Mouse (Mus musculus) liver, adult 2 months (tissue): Measurements from ENCODE around the gene Bloc1s2. TPM values are rescaled to one million over a fixed set of nuclear protein-coding genes. Genes with fewer than 3 reads are reported as not detected.
A peak's percentile ranks its signal among the peaks of the same experiment; 100 is the strongest.

ENCODE experiments used
- DNase-seq: peaks from one replicate; pipeline ENCODE4 v3.0.0-alpha.2; 2011; ENCODE audit warnings: low read depth, low spot score; ENCODE audit errors: extremely low read depth
- H3K27ac ChIP-seq: fragments of 200-500 bp; replicated peaks from 2 replicates; pipeline ENCODE4 v1.5.1; 2012; ENCODE audit warnings: low read depth, mild to moderate bottlenecking, control low read depth, inconsistent platforms, low read length; ENCODE audit not compliant: insufficient read depth
- H3K27me3 ChIP-seq: fragments of 200-500 bp; 2 replicates; pipeline ENCODE4 v1.6.1; 2012; ENCODE audit warnings: mild to moderate bottlenecking, moderate library complexity, low read length, inconsistent platforms; ENCODE audit not compliant: control insufficient read depth, insufficient read depth
- H3K36me3 ChIP-seq: fragments of 200-500 bp; 2 replicates; pipeline ENCODE4 v1.6.1; 2012; ENCODE audit warnings: low read length, inconsistent platforms; ENCODE audit not compliant: control insufficient read depth, insufficient read depth
- H3K4me1 ChIP-seq: fragments of 200-500 bp; 2 replicates; pipeline ENCODE4 v1.6.1; 2011; ENCODE audit warnings: low read length; ENCODE audit not compliant: control insufficient read depth, insufficient read depth
- H3K4me3 ChIP-seq: fragments of 200-500 bp; 2 replicates; pipeline ENCODE4 v1.5.1; 2011; ENCODE audit warnings: low read depth, mild to moderate bottlenecking, control low read depth, low read length, moderate library complexity; ENCODE audit not compliant: insufficient read depth
- H3K79me2 ChIP-seq: fragments of 200-500 bp; 2 replicates; pipeline ENCODE4 v1.6.1; 2012; ENCODE audit warnings: inconsistent platforms, mild to moderate bottlenecking, low read length, moderate library complexity; ENCODE audit not compliant: control insufficient read depth, insufficient read depth
- H3K9ac ChIP-seq: fragments of 200-500 bp; 2 replicates; pipeline ENCODE4 v1.6.1; 2012; ENCODE audit warnings: low read depth, mild to moderate bottlenecking, control low read depth, inconsistent platforms, low read length
- CTCF ChIP-seq: fragments of 200-500 bp; IDR thresholded peaks from 2 replicates; pipeline ENCODE4 v1.5.1; 2011; ENCODE audit warnings: low read depth, low read length, control low read depth
- POLR2A ChIP-seq: fragments of 200-500 bp; IDR thresholded peaks from 2 replicates; pipeline ENCODE4 v1.6.1; 2011; ENCODE audit warnings: low read length, control low read depth; ENCODE audit not compliant: insufficient read depth; ENCODE audit errors: extremely low read depth
- WGBS: fragments of 180-500 bp; shearing (Covaris S2); methylation state at CpG from one replicate; pipeline ENCODE4 v1.1.7; 2018; 5-methylcytosine and 5-hydroxymethylcytosine counted together
- polyA plus RNA-seq: library from polyadenylated mRNA; depleted of rRNA; stranded (reverse); fragments of >200 nt; gene quantifications from 2 replicates; pipeline ENCODE4 v1.2.3, GENCODE M21; 2012
- total RNA-seq: library from RNA; depleted of rRNA; stranded (reverse); fragments of >200 nt; gene quantifications from 2 replicates; pipeline ENCODE4 v1.2.3, GENCODE M21; 2014

Gene Bloc1s2
- total and polyA plus RNA-seq, 2 experiments: 17.9 to 25.4 TPM

- no peak overlapping the region; the same call in 1 of the 2 replicates for H3K9ac ChIP-seq
- no peak for DNase-seq
- TF ChIP-seq POLR2A: no peak
- no peak for TF ChIP-seq CTCF
- no peak overlapping the region for H3K27ac ChIP-seq
- peak overlapping the region; percentile 39 for H3K4me3 ChIP-seq
- no peaks in the 10 kb centered on the region for H3K27me3 ChIP-seq
- WGBS: 32% methylated on average over 7 of the region's 7 CpGs
- peaks cover 2% of the 10 kb centered on the region; the same call in 1 of the 2 replicates for H3K4me1 ChIP-seq
- peaks cover 18% of the 10 kb centered on the region for H3K36me3 ChIP-seq
- H3K79me2 ChIP-seq: peaks cover 5% of the 10 kb centered on the region; the same call in 1 of the 2 replicates
These were observed 10.2 kb downstream of the Bloc1s2 start for GRCm38 (mm10) chr19:44135960-44136485.

GRCm38 (mm10) chr19:44135072-44135959 lies 10.9 kb downstream of the Bloc1s2 start, which contains the start of gene Cwf19l1:
Gene Cwf19l1, minus strand, starts transcription at chr19:44135876.
- H3K9ac ChIP-seq: peak within 1 kb of the TSS; percentile 84
- peak within 1 kb of the TSS; percentile 85 for H3K27ac ChIP-seq
- WGBS: under 1% methylated on average over 45 of the region's 45 CpGs
- no peaks in the 10 kb centered on the region for H3K27me3 ChIP-seq
- DNase-seq: peak; percentile 77
- peaks cover 2% of the 10 kb centered on the region; the same call in 1 of the 2 replicates for H3K4me1 ChIP-seq
- peaks cover 20% of the 10 kb centered on the region for H3K36me3 ChIP-seq
- TF ChIP-seq POLR2A (0 out of 2 replicates have a peak, but pooled peaks have one; percentile 20), CTCF (no peak)
- H3K4me3 ChIP-seq: peak within 1 kb of the TSS; percentile 87
- peaks cover 5% of the 10 kb centered on the region; the same call in 1 of the 2 replicates for H3K79me2 ChIP-seq

- DNase-seq: no peak
- no peaks in the 10 kb centered on the region for H3K27me3 ChIP-seq
- H3K79me2 ChIP-seq: peaks cover 5% of the 10 kb centered on the region; the same call in 1 of the 2 replicates
- H3K36me3 ChIP-seq: peaks cover 19% of the 10 kb centered on the region
- peaks cover 8% of the 10 kb centered on the region; the same call in 1 of the 2 replicates for H3K4me1 ChIP-seq
- TF ChIP-seq POLR2A (no peak), CTCF (no peak)
- H3K9ac ChIP-seq: no peak overlapping the region
- 86% methylated on average over 5 of the region's 5 CpGs for WGBS
- no peak overlapping the region for H3K27ac ChIP-seq
- H3K4me3 ChIP-seq: no peak overlapping the region
These were observed 13.3 kb downstream of the Bloc1s2 start for GRCm38 (mm10) chr19:44132917-44133316.

- H3K9ac ChIP-seq: no peak overlapping the region
- no peak overlapping the region for H3K4me3 ChIP-seq
- TF ChIP-seq POLR2A: no peak
- no peak for TF ChIP-seq CTCF
- H3K27me3 ChIP-seq: no peaks in the 10 kb centered on the region
- H3K4me1 ChIP-seq: peaks cover 9% of the 10 kb centered on the region; the same call in 1 of the 2 replicates
- 23% methylated on average over 2 of the region's 2 CpGs for WGBS
- peak; percentile 92 for DNase-seq
- peak overlapping the region; percentile 76 for H3K27ac ChIP-seq
- peaks cover 7% of the 10 kb centered on the region; the same call in 1 of the 2 replicates for H3K79me2 ChIP-seq
- peaks cover 47% of the 10 kb centered on the region for H3K36me3 ChIP-seq
These were observed 17.7 kb downstream of the Bloc1s2 start for GRCm38 (mm10) chr19:44128560-44128959.

GRCm38 (mm10) chr19:44127729-44128497 lies 18.3 kb downstream of the Bloc1s2 start:
- peaks cover 3% of the 10 kb centered on the region; the same call in 1 of the 2 replicates for H3K79me2 ChIP-seq
- DNase-seq: no peak
- peak overlapping the region; percentile 5 for H3K9ac ChIP-seq
- H3K27ac ChIP-seq: peak overlapping the region; percentile 76
- no peaks in the 10 kb centered on the region for H3K27me3 ChIP-seq
- H3K4me1 ChIP-seq: peaks cover 9% of the 10 kb centered on the region
- peaks cover 49% of the 10 kb centered on the region for H3K36me3 ChIP-seq
- H3K4me3 ChIP-seq: no peak overlapping the region
- TF ChIP-seq CTCF (no peak), POLR2A (no peak)
- WGBS: 39% methylated on average over 10 of the region's 10 CpGs
